Mouse (Mus musculus) myocyte (in vitro differentiated cells): ENCODE data around the gene Hoxa13.

Source experiments
- MYOD1 ChIP-seq, 3 experiments: IDR thresholded peaks; one replicate each; pipeline ENCODE4 v1.6.1; 2011; ENCODE audit warnings: control low read depth in 2 of 3, low read depth in 2 of 3, mild to moderate bottlenecking in 2 of 3, moderate library complexity in 1 of 3; ENCODE audit not compliant: insufficient read length in 2 of 3, control insufficient read depth in 1 of 3
- POLR2A ChIP-seq: IDR thresholded peaks from one replicate; pipeline ENCODE4 v1.6.1; 2011; ENCODE audit warnings: low read depth, mild to moderate bottlenecking, control low read depth, moderate library complexity; ENCODE audit not compliant: insufficient read length
- SRF ChIP-seq: IDR thresholded peaks from one replicate; pipeline ENCODE4 v1.6.1; 2011; ENCODE audit warnings: low read depth; ENCODE audit not compliant: control insufficient read depth, insufficient read length

- TF ChIP-seq POLR2A (no peak), MYOD1 (IDR thresholded peaks at IDR 0.05; ENCODE audit: control insufficient read depth in 1 of 3, insufficient read length in 2 of 3, low read depth in 2 of 3) (no peak), SRF (no peak)
Observed at GRCm38 (mm10) chr6:52305877-52306389, 45.3 kb upstream of the Hoxa13 start.
